Mouse (Mus musculus) ES-Bruce4 (cell line): ENCODE measurements around the gene Slc41a3.

Source experiments
- CTCF ChIP-seq: IDR thresholded peaks from one replicate; pipeline ENCODE4 v1.8.1; 2011; ENCODE audit warnings: low read depth, low read length
- POLR2A ChIP-seq: IDR thresholded peaks from one replicate; pipeline ENCODE4 v1.8.1; 2011; ENCODE audit warnings: low read length; ENCODE audit not compliant: insufficient read depth

DNA sequence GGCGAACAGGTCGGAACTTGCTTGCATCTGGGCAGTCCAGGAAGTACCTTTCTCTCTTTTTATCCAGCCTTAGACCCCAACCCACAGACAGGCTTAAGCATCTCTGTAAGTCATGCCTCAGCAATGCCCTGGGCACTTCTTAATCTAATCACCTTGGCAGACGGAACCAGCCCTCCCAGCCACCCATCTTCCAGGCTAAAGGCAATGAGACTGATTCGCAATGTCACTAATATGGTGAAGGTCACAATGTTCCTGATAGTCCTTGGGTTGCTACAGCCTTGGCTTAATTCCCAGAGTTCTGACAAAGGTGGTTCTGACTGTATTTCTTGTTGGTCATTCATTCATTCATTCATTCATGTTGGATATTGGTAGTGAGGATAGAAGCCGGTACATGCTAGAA, 5.7 kb downstream of the Slc41a3 start:
- TF ChIP-seq CTCF (no peak), POLR2A (no peak)
